Mouse (Mus musculus) left cerebral cortex, adult 11 months (tissue): ENCODE measurements at regions not wholly inside any gene's neighbourhood (a gene's known extent, or its start where the extent isn't known, plus 50 kb on each side); places are given as distances from the start of the nearest gene placed in this dataset.

Experiments used
- DNase-seq: peaks from one replicate; pipeline ENCODE4 v3.0.0; 2022; ENCODE audit warnings: low spot score

DNA sequence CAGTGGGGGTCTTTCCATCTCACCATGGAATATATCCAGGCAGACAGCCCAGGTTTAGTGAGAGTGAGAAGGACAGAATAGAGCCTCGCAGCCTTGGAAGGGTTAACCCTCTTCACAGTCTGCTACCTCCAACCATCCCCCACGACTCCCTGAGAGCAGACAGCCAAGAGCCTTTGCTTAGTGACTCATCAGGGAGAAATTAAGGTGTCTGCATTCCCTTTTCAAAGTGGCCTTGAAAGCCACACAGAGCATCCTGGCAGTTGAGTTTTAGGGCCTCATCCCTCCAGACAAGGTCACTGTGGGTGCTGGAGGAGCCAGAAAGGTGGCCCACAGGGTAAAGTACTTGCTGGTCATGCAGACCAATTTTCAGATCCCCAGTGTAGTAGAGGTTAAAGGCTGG, 149.9 kb upstream of the Sox11 start:
- DNase-seq: no peak

DNA sequence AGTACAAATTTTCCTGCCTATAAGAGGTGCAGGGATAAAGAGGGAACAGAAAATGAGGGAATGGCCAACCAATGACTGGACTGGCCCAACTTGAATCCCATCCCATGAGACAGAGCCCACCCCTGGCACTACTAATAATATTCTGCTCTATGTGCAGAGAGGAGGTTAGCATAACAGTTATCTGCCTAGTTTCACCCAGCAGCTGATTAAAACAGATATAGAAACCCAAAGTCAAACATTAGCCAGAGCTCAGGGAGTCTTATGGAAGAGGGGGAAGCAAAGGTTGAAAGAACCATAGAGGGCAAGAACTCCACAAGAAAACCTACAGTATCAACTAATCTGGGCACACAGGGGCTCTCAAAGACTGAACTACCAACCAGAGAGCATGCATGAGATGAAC, 138.9 kb upstream of the Sox11 start:
- DNase-seq: no peak

- no peak for DNase-seq
Observed at GRCm38 (mm10) chr12:27479601-27480001, 137.2 kb upstream of the Sox11 start.

GRCm38 (mm10) chr12:27474631-27475030, 132.3 kb upstream of the Sox11 start:
- no peak for DNase-seq

DNA sequence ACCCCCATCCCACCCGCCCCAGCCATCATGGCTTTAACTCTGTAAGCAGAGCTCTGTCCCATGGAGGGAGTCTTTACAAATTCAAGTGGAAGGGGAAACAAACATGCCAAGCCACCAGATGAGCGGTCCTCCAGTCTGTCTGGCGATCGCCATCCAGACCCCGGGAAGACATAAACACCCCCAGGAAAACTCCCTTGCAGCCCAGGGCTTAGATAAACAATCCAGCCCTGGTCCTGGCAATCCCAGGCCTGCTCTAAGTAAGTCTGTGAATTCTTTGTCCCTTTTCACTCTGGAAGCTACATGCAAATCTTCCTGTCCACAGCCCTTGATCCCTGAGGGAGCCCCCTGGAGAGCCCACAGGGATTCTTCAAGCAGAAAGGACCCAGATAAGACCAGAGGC, 129.2 kb upstream of the Sox11 start:
- DNase-seq: no peak

- no peak for DNase-seq
Observed at GRCm38 (mm10) chr12:27470346-27470745, 128.0 kb upstream of the Sox11 start.

- DNase-seq: no peak
Observed at GRCm38 (mm10) chr12:27468782-27469181, 126.4 kb upstream of the Sox11 start.

- DNase-seq: no peak
Observed at GRCm38 (mm10) chr12:27468141-27468540, 125.8 kb upstream of the Sox11 start.

DNA sequence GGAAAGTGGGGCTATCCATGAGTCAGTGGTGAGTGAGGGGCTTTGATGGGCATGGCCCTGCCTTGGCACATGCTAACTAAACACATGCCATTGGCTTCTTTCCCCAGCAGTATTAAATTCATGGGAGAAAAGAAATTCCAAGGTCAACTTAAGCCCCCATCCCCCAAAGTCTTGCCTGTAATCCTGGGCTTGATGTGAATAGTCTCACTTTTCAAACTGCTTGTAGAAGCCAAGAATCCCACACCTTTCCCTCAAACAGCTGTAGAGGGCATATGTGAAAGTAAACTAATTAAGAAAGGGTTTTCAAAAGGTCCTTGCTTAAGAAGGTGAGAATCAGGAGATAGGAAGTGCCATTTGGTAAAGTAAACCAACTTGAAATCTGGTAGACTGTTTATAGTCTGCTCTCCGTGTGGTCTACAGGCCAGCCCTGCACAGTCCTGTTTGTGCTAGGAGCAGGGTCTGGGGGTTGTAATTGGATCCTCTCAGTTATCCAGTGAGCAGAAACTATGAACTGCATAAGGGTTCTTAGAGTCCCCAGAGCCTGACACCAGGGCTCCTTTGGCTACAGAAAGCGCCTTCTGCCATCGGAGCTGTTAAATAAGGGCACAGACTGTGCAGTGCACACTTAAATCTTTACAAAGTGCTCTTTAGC, 123.3 kb upstream of the Sox11 start:
- DNase-seq: no peak

GRCm38 (mm10) chr12:27458674-27459073, 116.3 kb upstream of the Sox11 start:
- no peak for DNase-seq

DNA sequence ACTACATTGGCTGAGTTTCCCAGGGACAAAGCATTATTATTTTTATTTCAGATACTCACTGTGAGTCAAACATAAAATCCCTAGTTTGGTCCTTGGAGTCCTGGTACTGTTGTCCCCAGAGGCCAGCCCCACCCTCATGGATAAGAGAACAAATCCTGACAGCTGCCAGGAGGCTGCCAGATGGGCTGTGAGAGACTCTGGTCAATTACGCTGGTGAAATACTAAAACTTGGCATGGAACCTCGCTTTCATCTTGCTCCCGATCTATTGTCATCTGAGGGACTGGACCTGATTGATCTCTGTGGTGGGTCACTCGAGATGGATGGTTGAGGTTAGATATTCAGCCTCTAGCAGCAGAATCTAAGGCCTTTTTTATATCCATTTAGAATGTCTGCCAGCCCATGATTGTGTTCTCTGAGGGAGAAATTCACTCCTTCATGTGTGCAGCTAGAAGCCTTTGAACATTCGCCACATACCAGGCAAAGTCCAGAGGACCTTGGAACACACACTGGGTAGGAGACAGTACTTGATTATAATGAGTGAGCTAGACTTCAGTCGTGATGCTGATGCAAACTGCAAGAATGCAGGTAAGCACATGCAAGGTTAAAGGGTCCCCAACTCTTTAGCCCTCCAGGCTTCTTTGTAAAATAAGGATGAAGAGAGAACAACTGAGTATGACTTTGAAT, 95.4 kb upstream of the Sox11 start:
- no peak for DNase-seq

GRCm38 (mm10) chr12:27431338-27431737, 89.0 kb upstream of the Sox11 start:
- DNase-seq: no peak

GRCm38 (mm10) chr12:27417387-27418009, 75.1 kb upstream of the Sox11 start:
- DNase-seq: no peak

DNA sequence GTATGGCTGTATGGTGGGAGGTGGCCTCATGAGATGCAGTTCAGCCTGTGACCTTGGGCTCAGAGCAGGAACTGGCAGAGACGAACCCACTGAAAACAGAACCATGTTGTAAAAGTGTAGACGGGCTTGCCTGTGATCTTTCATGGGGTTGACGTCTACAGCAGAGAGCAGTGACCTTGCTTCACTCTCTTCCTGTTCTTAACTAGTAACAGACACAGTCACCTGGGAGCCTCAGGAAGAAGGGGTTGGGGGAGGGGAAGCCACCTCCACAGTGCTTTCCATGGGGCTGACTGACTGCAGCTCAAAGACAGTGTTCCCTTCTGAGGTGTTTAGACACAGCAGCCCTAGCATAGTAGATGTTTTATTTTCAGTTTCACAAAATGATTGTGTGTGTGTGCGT, 68.2 kb upstream of the Sox11 start:
- DNase-seq: no peak

DNA sequence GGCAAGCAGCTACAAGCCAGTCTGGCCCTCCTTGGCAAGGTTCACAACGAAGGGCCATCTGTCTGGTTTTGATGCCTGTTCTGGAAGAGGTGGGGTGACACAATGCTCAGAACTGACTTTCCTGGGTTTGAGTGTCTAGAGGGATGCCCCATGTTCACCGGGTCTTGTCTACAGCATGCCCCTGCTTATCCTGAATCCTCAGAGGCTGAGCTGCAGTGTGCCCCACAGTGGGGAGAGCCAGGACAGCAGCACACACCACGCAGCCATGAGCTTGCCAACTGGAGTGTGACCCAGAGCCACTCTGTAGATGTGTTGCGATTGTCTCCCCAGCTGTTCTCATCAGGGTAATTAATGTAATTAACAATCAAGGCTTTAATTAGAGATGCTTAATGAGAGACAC, 66.1 kb upstream of the Sox11 start:
- DNase-seq: no peak

- no peak for DNase-seq
Observed at GRCm38 (mm10) chr12:27399392-27399791, 57.0 kb upstream of the Sox11 start.
